Mouse (Mus musculus) E14TG2a.4 (cell line): ENCODE results near the gene Mtus2.

Experiments
- CTCF ChIP-seq: conservative IDR thresholded peaks from 2 replicates; pipeline ENCODE4 v1.5.1; 2014; ENCODE audit warnings: low read length
- NANOG ChIP-seq: IDR thresholded peaks from 2 replicates; pipeline ENCODE4 v1.6.1; 2014; ENCODE audit warnings: borderline replicate concordance, low read length, mixed read lengths
- POU5F1 ChIP-seq: IDR thresholded peaks from 2 replicates; pipeline ENCODE4 v1.6.1; 2014; ENCODE audit warnings: low read length, borderline replicate concordance

GRCm38 (mm10) chr5:148133448-148134060 lies 176.4 kb downstream of the Mtus2 start:
- TF ChIP-seq CTCF (no peak), POU5F1 (no peak), NANOG (no peak)
